Mouse (Mus musculus) gastrocnemius, adult 18-20 months (tissue): ENCODE data around the gene Flrt1. TPM values are rescaled to one million over a fixed set of nuclear protein-coding genes. Genes with fewer than 3 reads are reported as not detected.
"Not testable (repeated sequence)": the region's sequence is repeated elsewhere in the genome, so short reads cannot be mapped to it uniquely, and the experiment has no call there.

ENCODE experiments used
- DNase-seq: peaks from one replicate; pipeline ENCODE4 v3.0.0; 2021; ENCODE audit warnings: low spot score
- total RNA-seq, 2 experiments: library from RNA; stranded (reverse); gene quantifications; 2 replicates each; pipeline ENCODE4 v1.2.3; 2021

Gene Flrt1
- total RNA-seq, 2 experiments from 2014 or later: 1.1 to 1.9 TPM

DNA sequence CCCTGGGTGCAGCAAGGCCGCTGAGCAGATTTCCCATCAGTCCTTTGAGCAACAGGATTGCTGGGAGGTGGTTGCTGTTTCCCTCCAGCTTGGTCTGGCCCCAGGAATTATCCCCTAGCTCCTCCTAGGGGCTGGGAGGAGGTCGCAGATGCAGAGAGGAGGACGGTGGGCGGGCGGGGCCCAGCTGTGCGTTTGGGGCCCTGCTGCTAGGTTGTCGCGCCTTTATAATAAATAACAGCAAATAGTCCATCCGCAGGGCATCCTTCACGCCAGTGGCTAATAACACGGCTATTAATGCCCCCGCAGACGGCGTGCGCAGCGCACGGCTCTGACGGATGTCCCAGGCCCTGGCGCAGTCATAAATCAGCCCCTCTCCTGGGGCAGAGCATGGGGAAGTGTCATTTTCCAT lies 1.5 kb downstream of the Flrt1 start:
- DNase-seq: peak; percentile 58

DNA sequence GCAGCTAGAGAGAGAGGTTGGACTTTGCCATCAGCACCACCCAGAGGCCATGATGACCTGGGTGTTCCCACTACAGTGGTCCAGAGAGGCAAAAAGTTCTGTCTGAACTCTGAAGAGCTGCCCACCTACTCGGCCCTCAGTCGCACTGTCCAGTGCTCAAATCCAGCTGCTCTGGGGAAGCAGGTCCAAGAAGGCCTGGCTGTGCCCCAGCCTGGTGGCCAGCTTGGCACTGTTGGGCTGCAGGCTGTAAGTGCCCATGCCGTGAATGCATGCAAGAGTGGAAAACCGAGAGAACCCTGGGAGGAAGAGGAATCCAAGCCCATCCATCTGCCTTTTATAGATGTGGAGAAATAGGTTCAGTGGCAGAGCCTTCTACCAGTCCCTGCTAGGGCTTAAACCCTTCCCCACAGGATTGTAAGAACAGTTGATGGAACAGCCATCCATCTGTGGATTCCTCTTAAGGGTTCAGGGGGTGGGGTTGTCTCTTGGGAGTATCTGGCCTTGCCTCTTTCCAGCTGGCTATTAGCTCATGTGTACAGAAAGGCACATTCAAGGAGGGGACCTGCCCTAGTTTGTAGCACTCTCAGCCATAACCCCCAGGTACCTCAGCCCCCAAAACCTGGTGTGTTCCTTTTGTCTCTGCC lies 2.1 kb downstream of the Flrt1 start:
- peak; percentile 63 for DNase-seq

DNA sequence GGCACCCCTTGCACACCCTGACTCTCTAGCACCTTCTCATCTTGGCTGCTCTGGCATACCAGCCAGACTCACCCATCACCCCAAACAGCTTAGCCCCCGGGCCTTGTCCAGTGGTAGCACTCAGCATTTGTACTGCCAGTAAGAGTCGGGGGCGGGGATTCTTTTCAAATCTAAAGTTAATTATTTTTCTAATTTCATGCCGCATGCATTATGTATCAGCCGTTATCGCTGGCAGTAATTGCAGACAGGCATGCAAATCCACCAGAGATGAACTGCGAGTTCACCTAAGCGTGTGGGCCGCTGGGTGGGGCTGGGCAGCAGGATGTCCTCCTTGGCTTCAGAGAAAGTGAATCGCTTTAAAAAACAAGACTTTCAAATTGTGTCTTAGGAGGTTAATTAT lies 3.5 kb downstream of the Flrt1 start:
- DNase-seq: no peak

DNA sequence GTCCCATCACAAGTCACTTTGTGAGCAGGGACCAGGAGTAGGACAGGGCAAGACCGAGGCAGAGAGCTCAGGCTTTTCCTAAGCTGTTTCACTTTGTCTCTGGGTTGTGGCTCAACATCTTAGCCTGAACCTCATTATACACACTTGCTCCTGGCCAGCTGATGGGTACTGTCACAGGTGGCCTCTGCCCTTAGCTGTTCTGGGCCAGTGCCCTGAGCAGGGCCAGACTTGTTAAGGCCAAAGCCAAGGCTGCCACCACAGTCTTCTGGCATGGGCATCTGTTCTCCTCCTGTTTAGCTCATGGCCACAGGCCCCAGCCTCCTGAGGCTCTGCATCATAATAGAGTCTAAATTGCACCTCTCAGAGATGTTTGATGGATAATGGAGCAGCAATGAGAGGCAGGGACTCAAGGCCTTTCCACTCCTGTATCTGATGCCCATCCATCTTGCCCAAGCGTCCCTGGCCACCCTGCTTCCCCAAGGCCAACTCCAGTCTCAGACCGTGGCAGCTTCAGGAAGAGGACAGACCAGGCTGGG lies 5.8 kb downstream of the Flrt1 start:
- peak; percentile 25 for DNase-seq

DNA sequence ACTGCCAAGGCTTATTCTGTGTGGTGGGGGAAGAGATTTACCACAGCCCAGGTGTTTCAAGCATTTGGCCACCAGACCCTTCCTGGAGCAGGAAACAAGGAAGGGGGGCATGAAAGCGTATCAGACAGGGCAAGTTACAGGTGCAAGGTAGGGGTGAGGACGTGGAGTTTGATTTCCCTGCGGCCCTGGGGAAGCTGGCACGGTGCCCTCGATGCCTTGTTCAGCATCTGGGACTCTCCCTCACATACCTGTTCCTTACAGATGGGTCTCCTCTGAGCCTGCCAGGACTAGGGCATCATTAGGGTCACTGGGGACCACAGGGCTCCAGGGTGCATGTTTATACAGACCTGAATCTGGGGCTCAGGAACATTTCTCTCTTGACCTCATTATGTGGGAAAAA lies 12.8 kb downstream of the Flrt1 start:
- DNase-seq: no peak

DNA sequence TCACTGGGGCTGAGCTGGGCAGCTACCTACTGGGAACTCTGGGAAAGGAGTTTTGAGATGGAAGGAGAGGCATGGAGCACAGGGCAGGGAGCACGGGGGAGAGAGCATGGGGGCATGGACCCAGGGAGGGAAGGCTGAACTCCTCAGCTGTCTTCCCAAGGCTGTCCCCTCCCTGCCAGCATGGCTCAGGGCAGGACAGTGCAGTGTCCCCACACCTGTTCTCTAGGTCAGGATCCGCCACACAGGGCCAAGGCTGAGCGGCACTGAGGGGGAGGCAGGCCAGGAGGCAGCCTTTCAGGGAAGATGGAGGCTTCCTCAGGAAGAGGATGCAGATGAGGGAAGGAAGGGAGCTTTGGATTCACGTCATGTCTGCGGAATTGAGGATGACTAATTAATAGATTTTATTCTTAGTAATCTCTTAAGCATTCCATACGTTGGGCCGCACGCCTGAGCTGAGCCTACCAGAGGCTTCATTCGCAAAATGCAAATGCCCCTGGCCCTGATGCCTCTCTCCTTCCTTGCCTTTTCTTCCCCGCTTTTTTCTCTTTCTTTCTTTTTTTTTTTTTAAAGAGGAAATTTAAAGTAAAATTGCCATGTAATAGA lies 14.0 kb downstream of the Flrt1 start:
- no peak for DNase-seq

DNA sequence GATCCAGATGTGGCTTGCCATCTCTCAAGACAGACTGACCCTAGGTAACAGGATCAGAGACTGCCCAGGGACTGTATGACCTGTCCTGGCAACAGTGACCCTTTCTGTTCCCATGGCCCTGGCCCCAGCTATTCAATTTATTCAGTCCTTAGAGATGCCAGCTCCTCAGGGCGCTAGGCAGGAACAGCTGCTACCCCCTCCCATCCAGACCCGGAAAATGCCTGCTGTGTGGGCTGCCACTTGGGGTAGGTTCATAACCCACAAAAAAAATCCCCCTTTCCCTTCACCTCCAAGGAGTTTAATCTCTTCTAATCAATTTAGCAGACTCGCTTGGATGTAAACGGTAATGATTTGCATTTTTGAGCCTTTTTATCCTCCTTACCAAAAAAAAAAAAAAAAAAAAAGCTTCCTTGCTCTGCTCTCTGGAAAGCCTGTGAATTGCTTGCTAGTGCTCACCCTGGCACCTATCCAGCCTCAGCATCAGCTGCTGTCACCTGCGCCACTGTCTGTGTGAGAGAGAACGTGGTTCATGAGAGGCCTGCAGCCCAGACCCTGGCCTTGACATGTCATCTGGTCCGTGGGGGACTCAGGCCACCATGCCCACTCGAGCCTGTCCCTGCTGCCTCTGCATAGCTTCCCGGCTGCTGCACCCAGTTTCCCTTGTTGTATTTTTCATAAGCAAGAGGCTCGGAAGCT lies 15.0 kb downstream of the Flrt1 start:
- no peak for DNase-seq

DNA sequence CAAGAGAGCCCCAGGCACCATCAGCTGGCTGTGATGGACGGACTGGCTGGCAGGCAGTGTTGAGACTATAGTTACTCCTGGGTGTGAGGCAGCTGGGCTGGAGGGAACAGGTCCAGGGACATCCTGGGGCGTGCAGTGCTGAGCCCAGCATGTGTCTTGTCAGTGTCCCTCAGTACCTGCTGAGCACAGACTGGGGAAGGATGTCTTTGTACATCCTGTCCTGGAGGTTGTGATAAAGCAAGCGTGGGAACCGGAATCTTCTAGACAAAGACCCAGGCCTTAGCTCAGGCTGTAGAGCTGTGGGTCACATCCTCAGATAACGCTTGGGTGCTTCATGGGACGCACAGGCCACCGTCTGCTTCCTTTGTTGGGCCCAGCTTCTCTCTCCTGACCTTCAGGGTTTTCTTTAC lies 15.7 kb downstream of the Flrt1 start:
- peak; percentile 60 for DNase-seq

DNA sequence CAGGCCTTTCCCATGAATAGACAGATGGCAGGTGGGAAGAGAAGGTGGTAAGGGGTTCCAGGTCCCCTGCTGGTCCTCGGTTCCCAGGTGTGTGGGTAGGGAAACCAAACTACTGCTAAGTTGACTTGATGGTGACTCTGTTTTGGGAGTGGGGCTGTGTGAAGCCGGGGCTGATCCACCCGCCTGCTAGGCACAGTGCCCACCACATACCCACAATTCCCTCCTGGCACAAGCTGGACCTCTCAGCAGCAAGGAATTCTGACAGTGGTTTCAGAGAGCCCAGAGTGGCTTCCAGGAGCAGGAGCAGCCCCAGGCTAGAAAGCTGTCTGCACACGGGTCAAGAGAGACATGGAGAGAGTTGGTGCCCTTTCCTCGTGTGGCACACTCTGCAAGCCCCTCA lies 16.5 kb downstream of the Flrt1 start:
- no peak for DNase-seq

DNA sequence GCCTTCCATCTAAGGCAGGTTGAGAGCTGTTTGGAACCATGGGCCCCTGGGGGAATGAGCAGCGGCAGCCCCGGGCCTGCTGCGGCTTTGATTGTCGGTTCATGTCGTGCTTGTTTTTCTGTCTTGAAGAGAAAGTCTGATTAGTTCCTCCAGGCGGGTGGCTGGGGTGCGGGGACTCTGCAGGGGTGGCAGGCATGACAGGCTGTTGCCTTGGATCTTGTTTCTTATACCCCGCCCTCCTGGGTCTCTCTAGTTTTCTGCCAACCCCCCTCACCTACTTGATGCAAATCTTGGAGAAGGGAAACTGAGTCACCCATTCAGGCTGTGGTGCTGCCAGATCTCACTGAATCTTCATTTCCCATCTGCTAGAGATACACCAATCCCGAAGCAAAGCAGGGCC lies 17.0 kb downstream of the Flrt1 start:
- no peak for DNase-seq

DNA sequence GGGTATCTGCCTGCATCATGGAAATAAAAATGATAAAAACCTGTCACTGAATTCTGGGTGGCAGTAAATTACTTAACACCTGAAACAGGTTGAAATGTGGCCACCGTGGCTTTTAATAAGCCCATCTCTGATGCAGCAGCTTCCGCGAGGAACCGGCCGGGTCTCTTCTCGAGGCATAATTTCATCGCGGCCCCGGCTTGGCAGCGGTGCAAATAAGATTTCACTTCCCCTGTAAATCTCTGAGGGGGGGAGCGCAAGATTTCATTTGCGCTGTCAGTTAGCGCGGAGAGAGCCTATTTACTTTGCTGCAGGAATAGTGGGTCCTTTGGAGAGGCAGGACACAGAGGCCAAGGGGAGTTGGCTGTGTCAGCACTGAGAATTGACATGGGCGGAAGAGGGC lies 20.8 kb downstream of the Flrt1 start:
- DNase-seq: no peak

DNA sequence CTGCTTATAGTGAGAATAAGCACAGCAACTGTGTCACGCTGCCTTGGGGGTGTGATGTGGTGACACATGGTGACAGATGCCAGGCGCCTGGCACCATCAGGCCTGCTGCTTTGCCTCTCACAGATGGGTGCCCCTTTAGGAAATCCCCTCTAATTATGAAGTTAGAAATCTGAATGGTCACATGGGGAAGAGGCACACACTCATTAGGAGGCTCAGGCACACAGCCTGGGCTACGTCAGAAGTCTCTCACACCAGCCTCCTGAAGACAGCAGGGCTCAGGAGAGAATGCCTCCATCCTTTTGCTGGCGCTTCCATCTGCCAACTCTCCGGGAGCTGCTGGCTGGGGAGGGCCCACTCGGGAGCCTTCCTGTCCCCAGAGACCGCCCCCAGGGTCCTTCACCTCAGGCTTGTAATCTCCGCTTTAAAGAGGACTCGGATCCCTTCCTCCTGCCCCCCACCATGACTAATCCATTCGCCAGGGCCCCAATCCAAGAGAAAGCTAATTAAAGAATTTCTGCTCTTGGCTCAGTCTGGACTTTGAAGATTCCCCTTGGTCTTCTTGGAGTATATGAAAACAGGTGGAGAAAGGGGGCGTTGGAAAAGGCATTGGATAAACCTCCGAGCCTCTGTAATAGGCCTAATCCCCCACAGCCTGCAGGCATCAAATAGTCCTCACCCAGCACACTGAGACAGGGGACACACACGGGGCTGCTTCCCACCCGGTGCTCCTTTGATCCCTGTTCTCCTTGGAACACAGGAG lies 22.3 kb downstream of the Flrt1 start:
- DNase-seq: no peak

DNA sequence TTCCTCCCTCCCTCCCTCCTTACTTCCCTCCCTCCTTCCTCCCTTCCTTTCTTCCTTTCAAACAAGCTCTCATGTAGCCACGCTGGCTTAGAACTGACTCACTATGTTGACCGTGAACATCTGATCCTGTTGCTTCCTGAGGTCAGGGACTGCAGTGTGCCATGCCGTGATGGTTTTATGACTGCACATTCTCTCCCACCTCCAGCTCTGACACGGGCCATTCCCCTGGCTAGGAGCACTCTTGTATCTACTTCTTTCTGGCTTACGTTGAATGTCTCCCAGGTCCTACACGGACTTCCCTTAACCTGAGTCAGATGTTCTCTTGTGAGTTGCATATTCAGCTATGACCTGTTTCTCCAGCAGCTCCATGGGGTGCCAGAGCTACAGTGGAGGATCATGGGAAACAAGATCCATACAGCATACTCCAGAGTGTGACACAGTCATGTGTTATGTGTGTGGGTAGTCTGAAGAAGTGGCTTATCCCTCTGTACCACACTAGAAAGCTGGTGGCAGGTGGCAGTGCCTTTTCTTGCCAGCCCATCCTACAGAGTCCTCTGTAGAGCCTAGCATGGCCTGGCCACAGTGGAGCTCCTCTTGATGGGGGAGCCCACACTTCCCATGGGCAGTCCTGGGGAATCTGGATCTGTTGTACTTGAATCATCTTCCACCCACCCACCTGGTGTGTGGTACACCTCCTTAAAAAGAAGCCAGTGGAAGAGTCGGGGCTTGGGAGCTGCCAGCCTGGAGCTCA lies 23.8 kb downstream of the Flrt1 start:
- no peak for DNase-seq

DNA sequence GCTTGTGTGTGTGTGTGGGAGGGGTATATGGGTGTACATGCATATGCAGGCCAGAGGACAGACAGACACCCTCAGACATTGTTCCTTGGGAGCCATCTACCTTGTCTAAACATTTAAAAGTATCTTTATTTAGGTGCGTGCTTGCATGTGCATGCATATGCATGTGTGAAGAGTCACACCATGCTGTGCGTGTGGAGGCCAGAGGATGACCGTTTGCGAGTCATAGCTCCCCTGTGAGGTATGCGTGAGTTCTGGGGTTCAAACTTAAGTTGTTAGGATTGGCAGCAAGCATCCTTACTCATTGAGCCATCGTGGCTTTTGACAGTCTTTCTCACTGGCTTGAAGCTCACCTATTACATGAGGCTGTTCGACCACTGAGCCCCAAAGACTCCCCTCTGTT lies 27.3 kb downstream of the Flrt1 start:
- no peak for DNase-seq

DNA sequence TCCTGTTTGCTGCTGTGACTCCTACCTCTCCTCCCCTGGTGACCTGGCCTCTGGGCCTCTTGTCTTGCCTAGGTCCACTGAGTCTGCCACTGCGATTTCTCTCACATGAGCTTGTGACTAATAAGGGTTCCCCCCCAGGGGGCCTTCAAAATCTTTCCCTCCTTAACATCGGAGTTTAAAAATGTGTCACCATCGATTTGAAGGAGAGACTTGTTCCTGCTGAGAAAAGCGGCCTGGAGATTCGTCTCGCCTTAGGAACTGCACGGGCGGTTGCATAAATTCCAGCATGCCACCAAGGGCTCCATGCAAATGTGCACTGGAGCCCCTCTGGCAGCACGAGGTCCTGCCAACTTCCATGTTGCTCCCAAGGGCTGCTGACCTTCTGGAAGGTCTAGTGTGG lies 27.9 kb downstream of the Flrt1 start:
- no peak for DNase-seq

DNA sequence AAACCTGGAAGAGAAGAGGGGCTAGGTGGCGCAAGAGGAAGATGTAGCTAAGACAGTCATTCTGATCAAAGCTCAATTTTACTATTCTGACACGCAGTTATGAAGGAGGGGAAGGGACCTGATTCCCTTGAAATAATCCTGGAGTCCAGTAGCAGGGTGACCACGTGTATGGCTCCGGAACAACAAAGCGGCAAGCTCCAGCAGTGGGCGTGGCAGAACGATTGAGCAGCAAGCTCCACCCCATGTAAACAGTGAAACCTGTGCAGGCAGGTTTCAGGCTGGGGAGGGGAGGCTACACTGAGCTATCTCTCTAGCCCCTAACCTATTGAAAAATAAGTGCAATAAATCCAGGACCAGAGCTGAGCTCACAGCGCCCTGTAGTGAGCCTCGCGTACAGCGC lies 30.2 kb downstream of the Flrt1 start:
- DNase-seq: not testable (repeated sequence)

DNA sequence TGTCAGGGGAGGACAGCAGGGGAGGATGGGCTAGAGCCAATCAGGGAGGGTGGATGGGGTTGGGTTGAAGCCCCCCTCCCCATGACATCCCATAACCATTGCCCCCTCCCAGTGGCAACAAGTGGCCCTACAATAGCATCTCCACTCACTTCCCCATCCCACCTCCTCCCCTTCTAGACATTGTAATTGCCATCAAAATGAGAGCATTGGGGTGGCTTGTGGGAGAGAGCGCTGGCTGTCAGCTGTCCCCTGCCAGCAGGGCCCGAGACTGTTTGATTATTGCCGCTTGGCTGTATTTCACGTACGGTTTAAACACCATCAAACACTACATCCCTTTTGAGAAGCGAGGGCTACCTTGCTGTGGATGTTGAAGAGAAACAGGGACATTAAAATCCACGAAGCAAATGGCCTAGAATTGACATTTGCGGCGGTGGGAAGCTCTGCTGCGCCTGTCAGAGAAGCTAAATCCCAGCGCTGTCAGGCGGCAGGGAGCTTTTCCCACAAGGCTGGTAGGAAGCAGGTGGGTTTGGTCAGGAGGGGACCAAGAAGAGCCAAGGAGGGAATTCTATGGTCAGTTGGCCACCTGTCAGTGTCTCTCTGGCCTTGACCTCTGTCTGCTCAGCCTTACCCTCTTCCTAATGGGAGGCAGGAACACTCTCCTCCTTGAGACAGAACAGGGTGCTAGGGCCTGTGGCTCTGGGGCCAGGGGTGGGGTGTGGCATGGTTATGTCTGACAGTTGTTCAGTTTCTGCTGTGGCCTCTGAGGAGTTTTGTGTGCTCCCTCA lies 31.3 kb downstream of the Flrt1 start:
- DNase-seq: no peak

DNA sequence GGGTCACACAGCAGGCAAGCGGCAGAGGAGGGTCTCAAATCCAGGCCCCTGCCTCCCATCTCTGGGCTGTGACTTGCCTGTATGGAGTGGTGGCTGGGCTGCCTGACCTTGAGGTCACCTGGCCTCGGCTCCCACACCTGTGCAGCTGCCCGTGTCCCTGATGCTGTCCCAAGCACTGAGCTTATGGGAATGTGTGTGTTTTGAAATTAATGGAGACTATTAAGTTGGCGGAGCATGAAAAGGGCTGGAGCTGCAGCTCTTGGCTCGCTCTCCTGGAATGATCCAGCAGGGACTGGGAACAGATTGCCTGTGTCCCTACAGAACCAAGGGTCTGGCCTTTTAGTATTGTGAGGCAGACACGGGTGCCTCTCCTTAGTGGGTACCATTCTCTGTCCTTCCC lies 33.3 kb downstream of the Flrt1 start:
- DNase-seq: no peak

DNA sequence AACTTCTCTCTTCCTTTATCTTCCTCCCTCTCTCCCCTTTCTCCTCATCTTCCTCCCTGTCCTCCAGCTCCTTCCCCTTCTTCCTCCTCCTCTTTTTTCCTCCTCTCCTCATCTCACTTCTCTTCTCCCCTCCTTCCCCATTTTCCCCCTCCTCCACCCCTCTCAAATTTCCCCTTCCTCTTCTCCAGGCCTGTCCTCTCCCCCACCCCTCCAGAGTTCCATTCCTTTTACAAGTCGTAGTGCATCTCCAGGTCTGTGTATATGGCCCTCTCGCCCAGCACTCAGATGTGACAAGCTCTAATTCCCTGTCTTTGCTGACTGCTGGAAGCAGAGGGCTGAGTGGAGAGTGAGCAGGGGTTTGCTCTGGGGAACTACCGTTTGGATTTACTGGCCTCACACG lies 34.8 kb downstream of the Flrt1 start:
- DNase-seq: no peak
